Mouse (Mus musculus) bone marrow, adult 2 months (tissue): ENCODE results near the gene Ugt2b38. TPM values are rescaled to one million over a fixed set of nuclear protein-coding genes. Genes with fewer than 3 reads are reported as not detected.
"Not testable (repeated sequence)": the region's sequence is repeated elsewhere in the genome, so short reads cannot be mapped to it uniquely, and the experiment has no call there.

Source experiments
- H3K27ac ChIP-seq: fragments of 200-500 bp; 2 replicates; pipeline ENCODE4 v1.5.1; 2012; ENCODE audit warnings: low read depth, mild to moderate bottlenecking, control low read depth, inconsistent platforms, low read length; ENCODE audit not compliant: control insufficient read depth, poor library complexity, insufficient read depth
- H3K4me1 ChIP-seq: fragments of 200-500 bp; 2 replicates; pipeline ENCODE4 v1.6.1; 2011; ENCODE audit warnings: low read length; ENCODE audit not compliant: control insufficient read depth, insufficient read depth
- H3K4me3 ChIP-seq: fragments of 200-500 bp; replicated peaks from 2 replicates; pipeline ENCODE3; 2011; ENCODE audit warnings: mild to moderate bottlenecking, low read depth, low read length, control low read depth; ENCODE audit not compliant: control insufficient read depth
- CTCF ChIP-seq: fragments of 200-500 bp; IDR thresholded peaks from 2 replicates; pipeline ENCODE4 v1.5.1; 2011; ENCODE audit warnings: low read length, control low read depth; ENCODE audit not compliant: control insufficient read depth, insufficient read depth
- POLR2A ChIP-seq: fragments of 200-500 bp; IDR thresholded peaks from 2 replicates; pipeline ENCODE4 v1.6.1; 2011; ENCODE audit warnings: low read depth, mild to moderate bottlenecking, control low read depth, low read length, borderline replicate concordance; ENCODE audit not compliant: control insufficient read depth
- WGBS: fragments of 180-500 bp; shearing (Covaris S2); methylation state at CpG from one replicate; pipeline ENCODE4 v1.1.7; 2018; 5-methylcytosine and 5-hydroxymethylcytosine counted together
- polyA plus RNA-seq: library from polyadenylated mRNA; stranded (reverse); fragments of >200 nt; gene quantifications from 2 replicates; pipeline ENCODE4 v1.2.4, GENCODE M21; 2011; ENCODE audit warnings: low replicate concordance; ENCODE audit not compliant: missing spikeins, insufficient read depth, insufficient read length

The Ugt2b38 gene
- polyA plus RNA-seq, 1 experiment: 1.00 TPM

- TF ChIP-seq CTCF (no peak), POLR2A (no peak)
- Histone ChIP-seq H3K4me1 (no peaks in the 10 kb centered on the region), H3K4me3 (no peak overlapping the region), H3K27ac (no peak overlapping the region)
- 78% methylated on average over 2 of the region's 2 CpGs for WGBS
Observed at GRCm38 (mm10) chr5:87390818-87391217, 33.2 kb downstream of the Ugt2b38 start.

GRCm38 (mm10) chr5:87380234-87380633 lies 43.8 kb downstream of the Ugt2b38 start:
- Histone ChIP-seq H3K4me1 (no peaks in the 10 kb centered on the region), H3K27ac (no peak overlapping the region), H3K4me3 (no peak overlapping the region)
- no peak for TF ChIP-seq CTCF
- 63% methylated on average over 2 of the region's 2 CpGs for WGBS

- H3K4me1 ChIP-seq: no peaks in the 10 kb centered on the region
- TF ChIP-seq CTCF (no peak), POLR2A (no peak)
- no peak overlapping the region for H3K4me3 ChIP-seq
- no peak overlapping the region for H3K27ac ChIP-seq
Observed at GRCm38 (mm10) chr5:87379825-87380224, 44.2 kb downstream of the Ugt2b38 start.

- TF ChIP-seq POLR2A: no peak
- no peak for TF ChIP-seq CTCF
- no peak overlapping the region for H3K4me3 ChIP-seq
- no peak overlapping the region for H3K27ac ChIP-seq
- H3K4me1 ChIP-seq: no peaks in the 10 kb centered on the region
- WGBS: 75% methylated on average over 3 of the region's 3 CpGs
Observed at GRCm38 (mm10) chr5:87375874-87376383, 48.1 kb downstream of the Ugt2b38 start.

GRCm38 (mm10) chr5:87373502-87373863 lies 50.5 kb downstream of the Ugt2b38 start:
- Histone ChIP-seq H3K4me3 (no peak overlapping the region), H3K27ac (no peak overlapping the region), H3K4me1 (no peaks in the 10 kb centered on the region)
- WGBS: 54% methylated on average over 1 of the region's 1 CpGs
- no peak for TF ChIP-seq POLR2A
- TF ChIP-seq CTCF: no peak

GRCm38 (mm10) chr5:87372788-87373501 lies 51.1 kb downstream of the Ugt2b38 start:
- H3K27ac ChIP-seq: not testable (repeated sequence)
- 44% methylated on average over 4 of the region's 4 CpGs for WGBS

More at GRCm38 (mm10) chr5:87372788-87373501, 51.1 kb downstream of the Ugt2b38 start:
- H3K4me1 ChIP-seq, H3K4me3 ChIP-seq: not testable (repeated sequence)

Other genes with a start within 250 kb of the Ugt2b38 start
- not detected in 2 replicates for gene Ugt2b37, start 169.4 kb downstream of the Ugt2b38 start, polyA plus RNA-seq
- not detected in 2 replicates for gene Ugt2a3, start 87.0 kb downstream of the Ugt2b38 start, polyA plus RNA-seq
- gene Ugt2a2, start 58.1 kb upstream of the Ugt2b38 start, polyA plus RNA-seq: not detected in 2 replicates
- gene Gm43638, start 62.6 kb upstream of the Ugt2b38 start, polyA plus RNA-seq: not detected in 2 replicates
- gene Ugt2a1, start 66.7 kb upstream of the Ugt2b38 start, polyA plus RNA-seq: not detected in 2 replicates
- gene Sult1b1, start 114.0 kb upstream of the Ugt2b38 start, polyA plus RNA-seq: not detected in 2 replicates
- 3.1 TPM in 1 of 2 replicates, not detected in the other for gene Sult1d1, start 144.8 kb upstream of the Ugt2b38 start, polyA plus RNA-seq
- not detected in 2 replicates for gene Sult1e1, start 167.4 kb upstream of the Ugt2b38 start, polyA plus RNA-seq
- not detected in 2 replicates for gene Csn1s1, start 242.0 kb upstream of the Ugt2b38 start, polyA plus RNA-seq